In the genomic region with DNA sequence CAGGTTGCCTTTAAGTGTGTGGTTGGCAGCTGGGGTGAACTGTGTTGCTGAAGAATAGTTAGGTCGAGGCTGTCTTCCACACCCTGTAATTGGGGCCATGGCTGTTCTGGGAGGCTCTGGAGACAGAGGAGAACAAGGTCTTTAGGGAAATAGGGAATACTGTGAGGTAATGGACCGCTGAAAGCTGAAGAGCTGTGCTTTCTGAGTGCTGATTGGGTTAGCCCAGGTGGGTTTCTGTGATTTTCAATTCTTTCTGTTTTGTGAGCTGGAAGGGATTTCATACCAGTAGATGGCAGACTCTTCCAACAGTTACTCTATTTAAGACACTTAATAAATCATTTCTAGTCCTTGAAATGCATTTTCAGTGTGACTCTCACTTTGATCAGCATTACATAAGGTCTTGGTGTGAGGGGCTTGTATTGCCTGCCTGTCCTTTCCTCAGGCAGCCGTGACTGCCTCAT, we compare ENCODE assay signal across 11 mouse cellular contexts. TPM values are rescaled to one million over a fixed set of nuclear protein-coding genes. Genes with fewer than 3 reads are reported as not detected.
DNase-seq lines count a peak whose midpoint lies in the region; ATAC-seq and TF ChIP-seq lines count a peak whose summit lies in the region.
"Had no signal": no experiment of that assay in that cellular context is flagged by ENCODE, and none has a peak within 500 bp of the region (broad histone marks: within the 10 kb centered on the region; RNA-seq: fewer than 3 reads in every experiment).

No protein-coding gene starts in this region.

- H3K27ac ChIP-seq in gastrocnemius, adult 2 months, result no peak overlapping the region
- no peak overlapping the region for H3K27ac ChIP-seq in neural tube, embryonic 11.5 days (ENCODE audit: low read depth, low read length)
- H3K27ac ChIP-seq in heart, embryonic 10.5 days, result no peak overlapping the region
- H3K27ac ChIP-seq: heart, embryonic 13.5 days; liver, embryonic 14.5 days had no signal

- intact Hi-C loops in gastrocnemius, adult 2 months (cut with DNase I), result no loop called here

- WGBS in neural tube, embryonic 11.5 days, result 55% methylated on average over 3 of the region's 3 CpGs
- 82% methylated on average over 3 of the region's 3 CpGs for WGBS in heart, embryonic 10.5 days

- no peaks in the 10 kb centered on the region for H3K27me3 ChIP-seq in neural tube, embryonic 11.5 days (ENCODE audit: control insufficient read depth, insufficient read depth, low read length)
- H3K27me3 ChIP-seq in heart, embryonic 10.5 days (ENCODE audit: insufficient read depth, poor library complexity, severe bottlenecking), result no peaks in the 10 kb centered on the region
- H3K27me3 ChIP-seq: heart, embryonic 13.5 days had no signal

- no peaks in the 10 kb centered on the region for H3K4me1 ChIP-seq in neural tube, embryonic 11.5 days (ENCODE audit: control insufficient read depth, insufficient read depth, low read length)
- H3K4me1 ChIP-seq in heart, embryonic 10.5 days, result no peaks in the 10 kb centered on the region

- H3K36me3 ChIP-seq in neural tube, embryonic 11.5 days (ENCODE audit: control insufficient read depth, insufficient read depth, low read length), result no peaks in the 10 kb centered on the region; the same call in 1 of the 2 replicates
- H3K36me3 ChIP-seq in heart, embryonic 10.5 days, result no peaks in the 10 kb centered on the region

- no peaks in the 10 kb centered on the region for H3K9me3 ChIP-seq in neural tube, embryonic 11.5 days (ENCODE audit: control insufficient read depth, low read length)
- H3K9me3 ChIP-seq in heart, embryonic 10.5 days, result no peaks in the 10 kb centered on the region
- H3K9me3 ChIP-seq: heart, embryonic 13.5 days had no signal

- H3K9ac ChIP-seq in neural tube, embryonic 11.5 days (ENCODE audit: low read length), result no peak overlapping the region
- H3K9ac ChIP-seq: heart, embryonic 13.5 days; liver, embryonic 14.5 days had no signal

- peak; percentile 10; the same call in 1 of the 2 replicates for TF ChIP-seq CTCF in gastrocnemius, adult 2 months (IDR thresholded peaks at IDR 0.05)

- no peak overlapping the region for H3K4me2 ChIP-seq in neural tube, embryonic 11.5 days (ENCODE audit: low read depth)
- H3K4me2 ChIP-seq: heart, embryonic 13.5 days had no signal

- ATAC-seq in neural tube, embryonic 11.5 days (ENCODE audit: insufficient read depth, low FRiP score, low TSS enrichment), result no peak
- ATAC-seq in inflammation-experienced regulatory T-cells, adult 6 months, result no peak

- DNase-seq in gastrocnemius, adult 2 months, result no peak
- DNase-seq in gastrocnemius, postnatal 10 days, result no peak
- peak; percentile 17 for DNase-seq in neural tube, embryonic 11.5 days (ENCODE audit: low spot score)
- DNase-seq in neural tube, embryonic 10.5 days (ENCODE audit: extremely low spot score, low spot score), result no peak
- peak; percentile 30 for DNase-seq in hindlimb bud, embryonic 11.5 days (ENCODE audit: extremely low spot score, low read depth, low spot score)
- no peak for DNase-seq in thymus, postnatal 36 days
- no peak for DNase-seq in heart, embryonic 10.5 days (ENCODE audit: low spot score)
- DNase-seq: thymus, postnatal 25 days had no signal

- no peak overlapping the region for H3K4me3 ChIP-seq in gastrocnemius, adult 2 months
- H3K4me3 ChIP-seq in neural tube, embryonic 11.5 days (ENCODE audit: low read depth, low read length), result no peak overlapping the region
- H3K4me3 ChIP-seq in heart, embryonic 10.5 days, result no peak overlapping the region
- H3K4me3 ChIP-seq: heart, embryonic 13.5 days had no signal

RNA-seq across cellular contexts. Expression of gene Nbas, which starts 24.5 kb away (rescaled TPM):
- 10 to 100 TPM; 20.3 to 25.1 TPM for total RNA-seq in gastrocnemius, adult 2 months (2021)
- 10 to 100 TPM; 16.0 to 17.7 TPM for total RNA-seq in gastrocnemius, postnatal 10 days (2021)
- polyA plus RNA-seq in neural tube, embryonic 11.5 days (2014; fragmentation: Nextera tagmentation; extraction: Ambion mirVana), result 19.2 and 20.3 TPM in 2 replicates
- 10 to 100 TPM in 2 of 3 experiments, 1 to 10 TPM in 1; 8.6 to 21.6 (median 10.3) TPM for polyA plus RNA-seq in inflammation-experienced regulatory T-cells, adult 6 months (2017; shearing (Covaris generic))
- polyA plus RNA-seq in heart, embryonic 10.5 days (2016; fragmentation: Nextera tagmentation; extraction: Ambion mirVana), result 10.2 and 11.0 TPM in 2 replicates

RNA-seq across cellular contexts. Expression of gene Ddx1, which starts 44.4 kb away (rescaled TPM):
- 100 to 1,000 TPM; 127 to 130 TPM for total RNA-seq in gastrocnemius, adult 2 months (2021)
- 100 to 1,000 TPM; 103 to 107 TPM for total RNA-seq in gastrocnemius, postnatal 10 days (2021)
- polyA plus RNA-seq in neural tube, embryonic 11.5 days (2014; fragmentation: Nextera tagmentation; extraction: Ambion mirVana), result 209 and 215 TPM in 2 replicates
- 100 to 1,000 TPM in 1 of 3 experiments, 10 to 100 TPM in 2; 80.0 to 127 (median 81.4) TPM for polyA plus RNA-seq in inflammation-experienced regulatory T-cells, adult 6 months (2017; shearing (Covaris generic))
- polyA plus RNA-seq in heart, embryonic 10.5 days (2016; fragmentation: Nextera tagmentation; extraction: Ambion mirVana), result 138 and 165 TPM in 2 replicates

Comparison
In these comparisons a context has a peak if more than half of its experiments do, and no peak if none do; other contexts are left out.
1. DNase-seq: peak in neural tube, embryonic 11.5 days (single experiment) and hindlimb bud, embryonic 11.5 days (single experiment); none in gastrocnemius, adult 2 months (single experiment), gastrocnemius, postnatal 10 days (single experiment), neural tube, embryonic 10.5 days (single experiment), thymus, postnatal 36 days (0 of 2) and heart, embryonic 10.5 days (single experiment).